Mouse (Mus musculus) testis, adult 2 months (tissue): ENCODE measurements around the gene Plcg2.

ENCODE experiments used
- CTCF ChIP-seq: fragments of 200-500 bp; IDR thresholded peaks from 2 replicates; pipeline ENCODE4 v1.5.1; 2012; ENCODE audit warnings: low read depth, mild to moderate bottlenecking, inconsistent platforms, low read length, moderate library complexity; ENCODE audit not compliant: control insufficient read depth, insufficient read depth, insufficient replicate concordance
- POLR2A ChIP-seq: fragments of 200-500 bp; IDR thresholded peaks from 2 replicates; pipeline ENCODE4 v1.6.1; 2012; ENCODE audit warnings: low read depth, mild to moderate bottlenecking, inconsistent platforms, low read length, moderate library complexity; ENCODE audit not compliant: control insufficient read depth

DNA sequence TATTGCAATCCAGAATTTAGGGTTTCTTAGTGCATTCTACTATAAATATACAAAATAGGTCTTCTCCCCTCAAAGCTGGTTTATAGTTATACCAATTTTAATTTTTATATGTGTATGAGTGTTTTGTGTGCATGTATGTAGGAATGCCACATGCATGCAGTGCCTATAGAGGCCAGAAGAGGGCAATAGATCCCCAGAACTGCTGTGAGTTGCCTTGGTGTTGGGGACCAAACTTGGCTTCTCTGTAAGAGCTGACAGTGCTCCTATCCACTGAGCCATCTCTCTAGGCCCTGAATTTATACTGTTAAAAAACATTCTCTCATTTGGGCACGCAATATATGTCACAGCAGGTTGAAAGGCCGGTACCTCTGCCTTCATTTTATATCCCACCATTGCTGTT, 147.9 kb downstream of the Plcg2 start:
- TF ChIP-seq POLR2A, result no peak
- peak; percentile 38; the same call in 1 of the 2 replicates for TF ChIP-seq CTCF
